Mouse (Mus musculus) neutrophil, adult 65 days (primary cell): ENCODE results near the gene Gcnt2. TPM values are rescaled to one million over a fixed set of nuclear protein-coding genes. Genes with fewer than 3 reads are reported as not detected.

ENCODE experiments used
- total RNA-seq: library from RNA; stranded (reverse); gene quantifications from 2 replicates; pipeline ENCODE4 v1.2.4, GENCODE M21; 2023

Gene Gcnt2
- 194 and 277 TPM in 2 replicates for total RNA-seq

DNA sequence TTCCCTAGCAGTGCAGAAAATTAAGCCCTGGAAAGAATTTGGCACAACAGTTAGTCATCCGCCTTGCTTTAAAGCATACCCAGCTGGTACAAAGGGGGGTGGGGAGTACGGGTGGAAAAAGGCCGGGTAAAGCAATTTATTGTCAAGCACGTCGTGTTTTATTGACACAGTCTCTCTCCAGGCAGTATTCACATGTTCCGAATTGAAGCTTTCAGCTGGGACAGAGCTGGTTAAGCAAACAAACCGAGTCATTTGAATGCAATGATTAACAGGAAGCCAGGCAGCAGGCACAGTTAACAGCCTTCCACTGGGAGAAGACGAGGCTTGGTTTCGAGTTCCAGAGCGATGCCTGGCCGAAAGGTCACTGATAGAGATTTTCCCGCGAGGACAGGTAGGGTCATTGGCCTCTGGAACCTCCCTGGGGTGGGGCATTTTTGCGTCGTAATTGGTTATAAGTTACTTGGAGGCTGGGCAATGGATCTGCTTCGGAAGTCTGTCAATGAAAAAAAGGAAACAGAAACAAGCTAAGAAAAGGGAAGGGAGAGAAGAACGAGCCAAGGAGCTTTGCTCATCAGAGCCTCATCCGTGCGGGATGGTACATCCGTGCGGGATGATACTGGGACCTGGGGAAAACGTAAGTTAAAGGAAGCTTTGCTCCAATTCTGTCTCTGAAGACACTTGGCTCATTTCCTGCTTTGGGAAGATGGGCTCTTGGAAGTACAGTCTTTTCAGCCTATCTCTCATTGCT lies at the start of gene Gcnt2:
Gene Gcnt2 (plus strand): TSS at position 103 of the 748 bp plus-strand sequence.

GRCm38 (mm10) chr13:41000926-41001639 lies 141.5 kb downstream of the Gcnt2 start, which contains the start of gene Pak1ip1:
Gene Pak1ip1 (plus strand): TSS chr13:41001023.

Other genes starting within 250 kb of the Gcnt2 start
- not detected in 2 replicates for gene Tfap2a, start 121.4 kb upstream of the Gcnt2 start, total RNA-seq
- gene Pak1ip1, start 141.3 kb downstream of the Gcnt2 start, total RNA-seq = 51.6 and 60.9 TPM in 2 replicates
- 69.5 and 77.0 TPM in 2 replicates for gene Tmem14c, start 156.5 kb downstream of the Gcnt2 start, total RNA-seq
- 0.73 TPM in 1 of 2 replicates, not detected in the other for gene Mak, start 220.0 kb downstream of the Gcnt2 start, total RNA-seq